Mouse (Mus musculus) heart, postnatal 0 days (tissue): ENCODE results near the gene Lama4. TPM values are rescaled to one million over a fixed set of nuclear protein-coding genes. Genes with fewer than 3 reads are reported as not detected.
A peak's percentile ranks its signal among the peaks of the same experiment; 100 is the strongest.

Experiments used
- ATAC-seq: fragments of 200-750 bp; cut with Nextera tagmentation; 2 replicates; pipeline ENCODE4 v1.8.0; 2017; ENCODE audit warnings: low read depth, moderate number of reproducible peaks, moderate library complexity; ENCODE audit not compliant: insufficient read depth
- DNase-seq: peaks from one replicate; pipeline ENCODE4 v3.0.0-alpha.2; 2016; ENCODE audit warnings: low spot score
- H3K27ac ChIP-seq: fragments of 300-500 bp; sonication (generic); 2 replicates; pipeline ENCODE4 v1.5.1; 2014; ENCODE audit warnings: low read depth, mild to moderate bottlenecking
- H3K27me3 ChIP-seq: fragments of 300-500 bp; sonication (generic); 2 replicates; pipeline ENCODE4 v1.6.1; 2014; ENCODE audit warnings: low read length, mixed read lengths; ENCODE audit not compliant: control insufficient read depth, insufficient read depth
- H3K36me3 ChIP-seq: fragments of 300-500 bp; sonication (generic); replicated peaks from 2 replicates; pipeline ENCODE4 v1.6.1; 2014; ENCODE audit warnings: low read length, mixed read lengths; ENCODE audit not compliant: control insufficient read depth, insufficient read depth
- H3K4me1 ChIP-seq: fragments of 300-500 bp; sonication (generic); 2 replicates; pipeline ENCODE4 v1.6.1; 2014; ENCODE audit warnings: antibody characterized with exemption; ENCODE audit not compliant: control insufficient read depth, insufficient read depth
- H3K4me2 ChIP-seq: fragments of 300-500 bp; sonication (generic); 2 replicates; pipeline ENCODE4 v1.6.1; 2014; ENCODE audit warnings: low read depth, mild to moderate bottlenecking, low read length, moderate library complexity
- H3K4me3 ChIP-seq: fragments of 300-500 bp; sonication (generic); 2 replicates; pipeline ENCODE4 v1.5.1; 2014; ENCODE audit warnings: low read depth, low read length
- H3K9ac ChIP-seq: fragments of 300-500 bp; sonication (generic); replicated peaks from 2 replicates; pipeline ENCODE4 v1.6.1; 2014; ENCODE audit warnings: low read depth, low read length, mixed read lengths
- H3K9me3 ChIP-seq: fragments of 300-500 bp; sonication (generic); replicated peaks from 2 replicates; pipeline ENCODE4 v1.6.1; 2016; ENCODE audit warnings: low read length; ENCODE audit not compliant: control insufficient read depth
- CTCF ChIP-seq: IDR thresholded peaks from 2 replicates; pipeline ENCODE4 v1.5.1; 2016; ENCODE audit warnings: antibody characterized with exemption, control low read depth, low read depth
- EP300 ChIP-seq: IDR thresholded peaks from 2 replicates; pipeline ENCODE4 v1.6.1; 2016; ENCODE audit warnings: antibody characterized with exemption, low read depth
- WGBS: fragments of 180-500 bp; shearing (Covaris S2); extraction: QIAGEN DNeasy Blood & Tissue Kit; methylation state at CpG from one replicate; pipeline ENCODE4 v1.1.7; 2014; 5-methylcytosine and 5-hydroxymethylcytosine counted together
- polyA plus RNA-seq: library from polyadenylated mRNA; unstranded; fragments of >200 nt; fragmentation: Nextera tagmentation; extraction: Ambion mirVana; gene quantifications from 2 replicates; pipeline ENCODE4 v1.2.1, GENCODE M21; 2015
- total RNA-seq: library from RNA; depleted of rRNA; stranded (reverse); fragments of >200 nt; gene quantifications from 2 replicates; pipeline ENCODE4 v1.2.3, GENCODE M21; 2014; ENCODE audit warnings: low replicate concordance

Lama4 gene
- total and polyA plus RNA-seq, 2 experiments from 2014 or later, result 72.2 to 120 TPM

- 60% methylated on average over 3 of the region's 3 CpGs for WGBS
These were observed 141.1 kb downstream of the Lama4 start for GRCm38 (mm10) chr10:39106413-39106812.

GRCm38 (mm10) chr10:39106935-39107334 is 141.6 kb downstream of the Lama4 start:
- ATAC-seq (no peak), DNase-seq (no peak)
- peaks cover 85% of the 10 kb centered on the region for H3K36me3 ChIP-seq
- H3K4me1 ChIP-seq, result no peaks in the 10 kb centered on the region
- no peak overlapping the region for H3K4me3 ChIP-seq
- H3K27ac ChIP-seq, result no peak overlapping the region
- H3K4me2 ChIP-seq, result no peak overlapping the region
- no peaks in the 10 kb centered on the region for H3K27me3 ChIP-seq
- TF ChIP-seq EP300 (no peak), CTCF (no peak)
- H3K9ac ChIP-seq, result no peak overlapping the region
- H3K9me3 ChIP-seq, result no peaks in the 10 kb centered on the region
- WGBS, result 59% methylated on average over 4 of the region's 4 CpGs

More at GRCm38 (mm10) chr10:39106413-39106812, 141.1 kb downstream of the Lama4 start:
- ATAC-seq (no peak), DNase-seq (no peak)
- Histone ChIP-seq H3K9ac (no peak overlapping the region), H3K9me3 (no peaks in the 10 kb centered on the region), H3K4me2 (no peak overlapping the region), H3K4me3 (no peak overlapping the region), H3K4me1 (no peaks in the 10 kb centered on the region), H3K27me3 (no peaks in the 10 kb centered on the region), H3K27ac (no peak overlapping the region), H3K36me3 (peaks cover 84% of the 10 kb centered on the region)
- no peak for TF ChIP-seq EP300
- TF ChIP-seq CTCF, result no peak

- no peaks in the 10 kb centered on the region for H3K4me1 ChIP-seq
- TF ChIP-seq CTCF (no peak), EP300 (no peak)
- DNase-seq, result no peak
- no peak overlapping the region for H3K4me3 ChIP-seq
- WGBS, result 68% methylated on average over 10 of the region's 10 CpGs
- H3K9me3 ChIP-seq, result no peaks in the 10 kb centered on the region
- H3K27ac ChIP-seq, result no peak overlapping the region
- H3K4me2 ChIP-seq, result no peak overlapping the region
- no peak overlapping the region for H3K9ac ChIP-seq
- no peaks in the 10 kb centered on the region for H3K27me3 ChIP-seq
- H3K36me3 ChIP-seq, result peaks cover 71% of the 10 kb centered on the region
- no peak for ATAC-seq
These were observed 143.6 kb downstream of the Lama4 start for GRCm38 (mm10) chr10:39108837-39109488.

GRCm38 (mm10) chr10:39109489-39109874 is 144.2 kb downstream of the Lama4 start:
- 78% methylated on average over 4 of the region's 4 CpGs for WGBS
- peaks cover 71% of the 10 kb centered on the region for H3K36me3 ChIP-seq

GRCm38 (mm10) chr10:39121412-39121811 is 156.1 kb downstream of the Lama4 start:
- Histone ChIP-seq H3K27me3 (no peaks in the 10 kb centered on the region), H3K9me3 (no peaks in the 10 kb centered on the region), H3K27ac (no peak overlapping the region), H3K9ac (no peak overlapping the region), H3K4me3 (no peak overlapping the region), H3K4me2 (no peak overlapping the region), H3K4me1 (no peaks in the 10 kb centered on the region), H3K36me3 (no peaks in the 10 kb centered on the region)
- ATAC-seq (no peak), DNase-seq (no peak)
- TF ChIP-seq CTCF (peak; percentile 46), EP300 (no peak)
- WGBS, result 25% methylated on average over 4 of the region's 4 CpGs

More at GRCm38 (mm10) chr10:39109489-39109874, 144.2 kb downstream of the Lama4 start:
- TF ChIP-seq EP300, result no peak
- no peak for TF ChIP-seq CTCF
- H3K27me3 ChIP-seq, result no peaks in the 10 kb centered on the region
- no peak overlapping the region for H3K4me3 ChIP-seq
- H3K27ac ChIP-seq, result no peak overlapping the region
- H3K4me1 ChIP-seq, result no peaks in the 10 kb centered on the region
- no peak overlapping the region for H3K9ac ChIP-seq
- H3K9me3 ChIP-seq, result no peaks in the 10 kb centered on the region
- H3K4me2 ChIP-seq, result no peak overlapping the region
- DNase-seq (no peak), ATAC-seq (no peak)
